Mouse (Mus musculus): ENCODE measurements around the gene Ptprn2. TPM values are rescaled to one million over a fixed set of nuclear protein-coding genes. Genes with fewer than 3 reads are reported as not detected.

The Ptprn2 gene
- total and polyA plus RNA-seq, 3 experiments, result 0.17 TPM; not detected in 2

DNA sequence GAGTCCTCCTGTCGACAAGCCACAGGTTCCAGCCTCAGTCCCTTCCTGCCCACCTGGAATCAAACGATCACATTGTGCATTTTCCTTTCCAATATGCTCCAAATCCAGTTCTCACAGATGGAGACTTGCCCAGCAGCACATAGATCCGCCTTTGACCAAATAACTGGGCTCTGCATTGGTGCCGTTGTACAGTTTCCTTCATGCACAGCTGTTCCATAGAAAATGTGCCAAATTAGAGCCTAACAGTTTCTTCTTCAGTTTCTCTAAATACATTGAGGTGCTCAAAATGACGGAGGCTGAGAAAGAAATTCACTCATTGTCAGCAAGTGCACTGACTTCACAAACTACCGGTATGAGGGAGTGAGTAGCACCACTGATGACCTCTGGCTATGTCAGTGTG, 826.6 kb downstream of the Ptprn2 start:
- dilution Hi-C loops (cut with MboI; ENCODE audit: extremely low pct_ligation_motif_present, extremely low pct_unique_long_range_greater_than_20kb, low sequenced_read_pairs), result no loop called here
- in situ Hi-C loops (cut with MboI; ENCODE audit: low pct_ligation_motif_present, low pct_unique_long_range_greater_than_20kb, low sequenced_read_pairs), result loop anchor here (10.0 kb wide), 1 partner anchor 277 kb away; no protein-coding TSS in a partner anchor
- Histone ChIP-seq H3K9me3 (replicated peaks; ENCODE audit: low read length) (peaks cover 8% of the 10 kb centered on the region), H3K27ac (ENCODE audit: insufficient read depth, low read depth) (no peak overlapping the region), H3K79me2 (replicated peaks; ENCODE audit: control insufficient read depth, extremely low read depth, insufficient read depth, poor library complexity, severe bottlenecking) (no peaks in the 10 kb centered on the region), H3K4me1 (ENCODE audit: control insufficient read depth in 1 of 2, insufficient read depth in 2 of 2) (peaks cover 0 to 5% of the 10 kb centered on the region in 2 experiments; a peak in 1 of 4 replicates), H3K4me3 (replicated peaks in 1 of 3; ENCODE audit: low read depth in 2 of 3, low read length in 2 of 3, poor library complexity in 1 of 3) (no peak overlapping the region), H3K36me3 (replicated peaks in 1 of 2; ENCODE audit: control insufficient read depth in 1 of 2, insufficient read depth in 1 of 2, low read length in 1 of 2) (no peaks in the 10 kb centered on the region), H3K9ac (ENCODE audit: insufficient read depth, low read depth) (no peak overlapping the region), H3K4me2 (ENCODE audit: insufficient read depth, low read depth, poor library complexity, severe bottlenecking) (no peak overlapping the region), H3K27me3 (replicated peaks) (no peaks in the 10 kb centered on the region)
- no peak for DNase-seq (ENCODE audit: extremely low read depth)
- TF ChIP-seq GABPA (IDR thresholded peaks at IDR 0.05; ENCODE audit: insufficient replicate concordance, low read depth, low read length) (no peak), E2F4 (IDR thresholded peaks at IDR 0.05; ENCODE audit: insufficient replicate concordance, low read depth, low read length) (no peak), IRF4 (IDR thresholded peaks at IDR 0.05; ENCODE audit: low read depth, low read length) (no peak), ZKSCAN1 (IDR thresholded peaks at IDR 0.05; ENCODE audit: borderline replicate concordance, low read depth, low read length) (no peak)

DNA sequence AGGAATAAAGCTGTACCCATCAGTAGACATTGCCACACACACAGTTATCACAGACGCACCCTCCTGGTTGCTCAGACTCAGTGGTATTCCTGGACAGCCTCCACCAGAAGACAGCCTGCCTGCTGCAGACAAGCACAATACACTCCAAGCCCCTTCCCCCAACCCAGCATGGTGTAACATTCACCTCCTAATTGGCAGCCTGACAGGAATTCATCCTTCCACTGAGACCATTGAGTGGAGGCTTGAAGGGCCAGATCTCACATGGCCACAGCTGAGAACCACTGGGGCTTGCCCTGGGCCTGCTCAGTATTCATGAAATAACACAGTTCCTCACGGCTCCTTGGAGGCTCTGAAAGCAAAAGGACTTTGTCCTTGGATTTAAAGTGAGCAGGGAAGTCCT, 829.5 kb downstream of the Ptprn2 start:
- Histone ChIP-seq H3K4me1 (ENCODE audit: control insufficient read depth in 1 of 2, insufficient read depth in 2 of 2) (peaks cover 0 to 26% of the 10 kb centered on the region in 2 experiments; a peak in 2 of 4 replicates), H3K36me3 (replicated peaks in 1 of 2; ENCODE audit: control insufficient read depth in 1 of 2, insufficient read depth in 1 of 2, low read length in 1 of 2) (no peaks in the 10 kb centered on the region), H3K9ac (ENCODE audit: insufficient read depth, low read depth) (no peak overlapping the region), H3K27ac (ENCODE audit: insufficient read depth, low read depth) (no peak overlapping the region), H3K4me2 (ENCODE audit: insufficient read depth, low read depth, poor library complexity, severe bottlenecking) (no peak overlapping the region), H3K9me3 (replicated peaks; ENCODE audit: low read length) (peaks cover 17% of the 10 kb centered on the region), H3K79me2 (replicated peaks; ENCODE audit: control insufficient read depth, extremely low read depth, insufficient read depth, poor library complexity, severe bottlenecking) (no peaks in the 10 kb centered on the region), H3K27me3 (replicated peaks) (no peaks in the 10 kb centered on the region), H3K4me3 (replicated peaks in 1 of 3; ENCODE audit: low read depth in 2 of 3, low read length in 2 of 3, poor library complexity in 1 of 3) (no peak overlapping the region)
- in situ Hi-C loops (cut with MboI; ENCODE audit: low pct_ligation_motif_present, low pct_unique_long_range_greater_than_20kb, low sequenced_read_pairs), result loop anchor here (10.0 kb wide), 1 partner anchor 280 kb away; no protein-coding TSS in a partner anchor
- DNase-seq (ENCODE audit: extremely low read depth), result no peak
- dilution Hi-C loops (cut with MboI; ENCODE audit: extremely low pct_ligation_motif_present, extremely low pct_unique_long_range_greater_than_20kb, low sequenced_read_pairs), result no loop called here
- no peak for TF ChIP-seq USF2 (conservative IDR thresholded peaks at IDR 0.05; ENCODE audit: low read depth, low read length)
- TF ChIP-seq SIN3A (IDR thresholded peaks at IDR 0.05; ENCODE audit: low read length), result no peak
- TF ChIP-seq E2F4 (IDR thresholded peaks at IDR 0.05; ENCODE audit: insufficient replicate concordance, low read depth, low read length), result no peak
- no peak for TF ChIP-seq ZC3H11A (IDR thresholded peaks at IDR 0.05; ENCODE audit: low read depth, low read length)
- TF ChIP-seq GABPA (IDR thresholded peaks at IDR 0.05; ENCODE audit: insufficient replicate concordance, low read depth, low read length), result no peak
- no peak for TF ChIP-seq EP300 (IDR thresholded peaks at IDR 0.05; ENCODE audit: low read length)
- no peak for TF ChIP-seq JUND (conservative IDR thresholded peaks at IDR 0.05; ENCODE audit: low read depth, low read length)
- TF ChIP-seq POLR2AphosphoS2 (IDR thresholded peaks at IDR 0.05; ENCODE audit: low read depth, low read length), result no peak
- no peak for TF ChIP-seq TCF12 (IDR thresholded peaks at IDR 0.05; ENCODE audit: low read depth, low read length)
- no peak for TF ChIP-seq KAT2A (IDR thresholded peaks at IDR 0.05; ENCODE audit: insufficient replicate concordance, low read length)
- TF ChIP-seq BHLHE40 (IDR thresholded peaks at IDR 0.05; ENCODE audit: low read depth, low read length), result no peak
- TF ChIP-seq MAFK (IDR thresholded peaks at IDR 0.05; ENCODE audit: insufficient replicate concordance, low read length), result no peak
